Mouse (Mus musculus) kidney, adult 2 months (tissue): ENCODE data around the gene Kng2.

Experiments
- CTCF ChIP-seq: fragments of 200-500 bp; conservative IDR thresholded peaks from 2 replicates; pipeline ENCODE4 v1.5.1; 2011; ENCODE audit warnings: low read depth, mild to moderate bottlenecking, control low read depth, low read length, moderate library complexity, mixed read lengths; ENCODE audit not compliant: insufficient read depth, insufficient read length
- POLR2A ChIP-seq: fragments of 200-500 bp; IDR thresholded peaks from one replicate; pipeline ENCODE4 v1.6.1; 2011; ENCODE audit warnings: low read depth, low read length, control low read depth

DNA sequence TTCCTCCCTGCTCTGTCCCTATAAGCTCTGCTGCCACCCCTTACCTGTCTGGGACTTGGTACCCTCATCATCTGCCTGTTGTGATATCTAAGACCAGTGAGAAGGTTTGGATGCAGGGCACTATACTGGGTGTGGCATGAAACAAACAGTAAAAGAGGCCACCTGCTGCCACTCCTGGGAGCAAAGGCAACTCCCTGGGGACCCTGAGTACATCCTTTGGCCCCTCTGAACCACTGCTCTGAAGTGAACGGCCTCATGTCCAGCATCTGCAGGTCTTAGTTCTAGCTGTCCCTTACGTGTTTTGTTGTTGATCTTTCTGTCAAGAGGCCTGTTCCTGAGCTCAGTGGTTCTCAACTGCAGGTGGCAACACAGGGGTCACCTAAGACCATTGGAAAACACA lies 90.7 kb downstream of the Kng2 start:
- TF ChIP-seq CTCF: no peak
- TF ChIP-seq POLR2A: no peak
